Mouse (Mus musculus): Measurements from ENCODE around the gene Mfap4. TPM values are rescaled to one million over a fixed set of nuclear protein-coding genes. Genes with fewer than 3 reads are reported as not detected.

Mfap4 gene
- total and polyA plus RNA-seq, 2 experiments = 0.28 to 4.2 TPM

DNA sequence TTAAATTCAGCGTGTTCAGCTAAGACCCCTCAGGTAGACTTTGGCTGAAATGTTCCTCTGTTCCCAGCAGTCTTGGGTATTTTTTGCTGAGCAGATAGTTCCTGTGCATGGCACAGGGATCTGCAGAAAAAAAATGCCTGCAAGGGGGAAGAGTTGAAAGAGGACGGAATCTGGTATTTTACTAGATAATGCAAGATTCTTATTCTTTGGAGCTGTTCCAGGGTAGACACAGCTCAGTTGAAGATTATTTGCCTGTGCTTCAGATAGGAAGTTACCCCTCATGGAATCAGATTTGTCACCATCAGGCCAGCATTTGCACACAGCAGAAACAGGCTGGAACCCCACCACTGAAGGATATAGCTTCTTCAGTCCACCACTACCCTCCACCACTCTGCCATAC lies 10.3 kb downstream of the Mfap4 start:
- DNase-seq (ENCODE audit: extremely low read depth, low read depth, low spot score) = no peak
- 86% methylated on average over 2 of the region's 2 CpGs for WGBS
- Histone ChIP-seq H3K27me3 (ENCODE audit: control insufficient read depth, insufficient read depth, low read length) (no peaks in the 10 kb centered on the region), H3K9ac (ENCODE audit: low read depth, low read length) (no peak overlapping the region), H3K4me3 (ENCODE audit: insufficient read depth, low read depth, low read length) (no peak overlapping the region), H3K36me3 (ENCODE audit: control insufficient read depth, insufficient read depth, low read length) (no peaks in the 10 kb centered on the region), H3K27ac (replicated peaks; ENCODE audit: insufficient read depth, low read depth, low read length) (no peak overlapping the region), H3K79me2 (ENCODE audit: control insufficient read depth, insufficient read depth, low read length) (no peaks in the 10 kb centered on the region), H3K4me1 (ENCODE audit: control insufficient read depth, insufficient read depth, low read length) (no peaks in the 10 kb centered on the region)
- no peak for TF ChIP-seq CTCF (IDR thresholded peaks at IDR 0.05; ENCODE audit: low read depth, low read length)
- TF ChIP-seq POLR2A (IDR thresholded peaks at IDR 0.05; ENCODE audit: extremely low read depth, insufficient read depth, low read length) = no peak

DNA sequence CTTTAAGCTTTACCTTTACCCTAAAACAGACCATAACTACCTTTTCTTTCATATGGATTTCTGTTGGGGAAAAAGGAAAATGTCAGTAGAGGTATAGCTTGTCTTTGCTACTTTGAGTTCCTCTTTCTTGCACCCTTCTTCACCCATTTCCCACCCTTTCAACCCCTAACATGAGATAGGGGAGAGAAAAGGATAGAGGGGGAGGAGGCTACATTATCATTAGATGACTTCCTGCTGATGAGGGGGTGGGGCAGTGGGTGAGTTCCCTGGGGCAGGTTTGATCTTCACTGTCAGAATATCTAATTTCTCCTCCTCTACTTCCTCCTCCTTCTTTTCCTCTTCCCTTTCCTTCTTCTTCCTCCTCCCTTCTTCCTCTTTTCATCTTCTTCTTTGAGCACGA lies 12.3 kb downstream of the Mfap4 start:
- Histone ChIP-seq H3K27me3 (ENCODE audit: control insufficient read depth, insufficient read depth, low read length) (no peaks in the 10 kb centered on the region), H3K36me3 (ENCODE audit: control insufficient read depth, insufficient read depth, low read length) (no peaks in the 10 kb centered on the region), H3K9ac (ENCODE audit: low read depth, low read length) (no peak overlapping the region), H3K27ac (replicated peaks; ENCODE audit: insufficient read depth, low read depth, low read length) (no peak overlapping the region), H3K4me3 (ENCODE audit: insufficient read depth, low read depth, low read length) (no peak overlapping the region), H3K4me1 (ENCODE audit: control insufficient read depth, insufficient read depth, low read length) (no peaks in the 10 kb centered on the region), H3K79me2 (ENCODE audit: control insufficient read depth, insufficient read depth, low read length) (no peaks in the 10 kb centered on the region)
- DNase-seq (ENCODE audit: extremely low read depth, low read depth, low spot score) = no peak
- TF ChIP-seq CTCF (IDR thresholded peaks at IDR 0.05; ENCODE audit: low read depth, low read length) = no peak
- no peak for TF ChIP-seq POLR2A (IDR thresholded peaks at IDR 0.05; ENCODE audit: extremely low read depth, insufficient read depth, low read length)
- 79% methylated on average over 1 of the region's 1 CpGs for WGBS

DNA sequence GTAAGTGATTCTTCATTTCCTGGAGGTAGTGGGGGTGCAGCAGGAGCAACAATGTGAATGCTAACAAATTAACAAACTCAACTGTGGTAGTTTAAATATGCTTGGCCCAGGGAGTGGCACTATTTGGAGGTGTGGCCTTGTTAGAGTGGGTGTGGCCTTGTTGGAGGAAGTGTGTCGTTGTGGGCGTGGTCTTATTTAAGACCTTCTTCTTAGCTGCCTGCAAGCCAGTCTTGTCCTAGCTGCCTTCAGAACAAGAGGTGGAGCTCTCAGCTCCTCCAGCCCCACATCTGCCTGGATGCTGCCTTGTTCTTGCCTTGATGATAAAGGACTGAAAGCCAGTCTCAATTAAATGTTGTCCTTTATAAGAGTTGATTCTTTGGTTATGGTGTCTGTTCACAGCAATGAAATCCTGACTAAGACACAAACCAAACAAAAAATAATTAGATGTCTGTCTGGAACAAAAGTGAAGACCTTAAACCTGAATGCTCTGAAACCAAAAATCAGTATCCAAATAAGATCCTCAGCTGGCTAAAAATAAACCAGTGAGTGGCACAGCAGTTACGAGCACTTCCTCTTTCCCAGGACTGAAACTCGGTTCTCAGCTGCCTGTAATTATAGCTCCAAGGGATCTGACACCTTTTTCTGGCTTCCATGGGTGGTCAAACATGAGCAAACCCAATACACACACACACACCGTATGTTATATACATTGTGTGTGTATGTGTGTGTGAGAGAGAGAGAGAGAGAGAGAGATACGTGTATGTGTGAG lies 13.7 kb downstream of the Mfap4 start:
- H3K79me2 ChIP-seq (ENCODE audit: control insufficient read depth, insufficient read depth, low read length) = no peaks in the 10 kb centered on the region
- TF ChIP-seq POLR2A (IDR thresholded peaks at IDR 0.05; ENCODE audit: extremely low read depth, insufficient read depth, low read length) (no peak), CTCF (IDR thresholded peaks at IDR 0.05; ENCODE audit: low read depth, low read length) (no peak)
- H3K27ac ChIP-seq (replicated peaks; ENCODE audit: insufficient read depth, low read depth, low read length) = no peak overlapping the region
- H3K4me3 ChIP-seq (ENCODE audit: insufficient read depth, low read depth, low read length) = no peak overlapping the region
- no peaks in the 10 kb centered on the region for H3K36me3 ChIP-seq (ENCODE audit: control insufficient read depth, insufficient read depth, low read length)
- no peaks in the 10 kb centered on the region for H3K4me1 ChIP-seq (ENCODE audit: control insufficient read depth, insufficient read depth, low read length)
- WGBS = 65% methylated on average over 6 of the region's 6 CpGs
- no peaks in the 10 kb centered on the region for H3K27me3 ChIP-seq (ENCODE audit: control insufficient read depth, insufficient read depth, low read length)
- H3K9ac ChIP-seq (ENCODE audit: low read depth, low read length) = no peak overlapping the region
- DNase-seq (ENCODE audit: extremely low read depth, low read depth, low spot score) = peak; percentile 17

DNA sequence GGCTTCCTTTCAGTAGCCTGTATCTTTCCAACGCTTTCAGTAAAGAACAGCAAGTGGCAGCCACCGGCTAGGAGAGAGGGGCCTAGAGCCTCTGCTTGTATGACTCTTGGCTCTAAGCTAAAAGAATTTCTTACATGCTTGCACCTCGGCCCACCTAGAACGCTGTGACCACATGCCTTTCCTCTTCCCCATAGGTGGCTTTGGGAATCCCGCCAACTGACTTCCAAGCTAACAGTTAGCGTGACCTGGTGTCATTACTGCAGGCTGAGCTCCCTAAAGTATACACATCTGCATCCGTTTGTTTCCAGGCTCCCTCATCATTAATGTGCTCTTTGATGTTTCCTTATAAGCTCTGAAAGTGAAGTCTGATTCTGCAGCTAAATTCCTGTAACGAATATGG lies 18.7 kb downstream of the Mfap4 start:
- H3K36me3 ChIP-seq (ENCODE audit: control insufficient read depth, insufficient read depth, low read length) = no peaks in the 10 kb centered on the region
- no peak for DNase-seq (ENCODE audit: extremely low read depth, low read depth, low spot score)
- no peak overlapping the region for H3K27ac ChIP-seq (replicated peaks; ENCODE audit: insufficient read depth, low read depth, low read length)
- no peaks in the 10 kb centered on the region for H3K79me2 ChIP-seq (ENCODE audit: control insufficient read depth, insufficient read depth, low read length)
- 86% methylated on average over 8 of the region's 8 CpGs for WGBS
- H3K9ac ChIP-seq (ENCODE audit: low read depth, low read length) = no peak overlapping the region
- no peaks in the 10 kb centered on the region for H3K27me3 ChIP-seq (ENCODE audit: control insufficient read depth, insufficient read depth, low read length)
- no peaks in the 10 kb centered on the region for H3K4me1 ChIP-seq (ENCODE audit: control insufficient read depth, insufficient read depth, low read length)
- TF ChIP-seq POLR2A (IDR thresholded peaks at IDR 0.05; ENCODE audit: extremely low read depth, insufficient read depth, low read length) (no peak), CTCF (IDR thresholded peaks at IDR 0.05; ENCODE audit: low read depth, low read length) (no peak)
- H3K4me3 ChIP-seq (ENCODE audit: insufficient read depth, low read depth, low read length) = no peak overlapping the region

DNA sequence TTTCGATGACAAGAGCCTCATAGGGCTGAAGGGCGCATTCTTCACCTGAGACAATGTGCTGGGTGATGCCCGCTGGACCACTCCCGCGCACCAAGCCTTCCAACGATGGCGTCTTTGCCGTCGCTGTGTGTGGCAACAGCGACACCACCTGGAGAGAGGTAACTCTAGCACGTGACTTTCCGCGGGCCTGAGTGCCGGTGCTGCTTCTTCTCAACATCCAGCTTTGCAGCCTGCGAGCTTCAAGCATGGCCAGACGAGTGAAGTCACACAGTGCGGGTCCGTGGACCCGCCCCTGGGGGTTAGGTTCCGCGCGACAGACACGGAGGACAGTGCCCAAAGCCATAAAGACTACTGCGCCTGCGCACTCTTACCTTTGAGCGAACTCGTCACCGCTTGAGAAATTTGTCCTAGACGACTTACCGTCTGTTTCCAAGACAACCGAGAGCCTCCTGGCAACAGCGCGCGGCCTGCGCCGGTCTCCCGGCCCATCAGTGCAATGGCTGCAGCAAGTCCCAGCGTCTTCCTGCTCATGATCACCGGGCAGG lies 19.6 kb downstream of the Mfap4 start, which contains the start of gene B9d1:
TSS of gene B9d1 (plus strand) at position 432 of the 545 bp plus-strand sequence.
- peak; percentile 88 for DNase-seq (ENCODE audit: extremely low read depth, low read depth, low spot score)
- Histone ChIP-seq H3K27ac (replicated peaks; ENCODE audit: insufficient read depth, low read depth, low read length) (peak within 1 kb of the TSS; percentile 41), H3K4me1 (ENCODE audit: control insufficient read depth, insufficient read depth, low read length) (no peaks in the 10 kb centered on the region), H3K36me3 (ENCODE audit: control insufficient read depth, insufficient read depth, low read length) (no peaks in the 10 kb centered on the region), H3K4me3 (ENCODE audit: insufficient read depth, low read depth, low read length) (peak within 1 kb of the TSS; percentile 61), H3K79me2 (ENCODE audit: control insufficient read depth, insufficient read depth, low read length) (no peaks in the 10 kb centered on the region), H3K9ac (ENCODE audit: low read depth, low read length) (peak within 1 kb of the TSS; percentile 70), H3K27me3 (ENCODE audit: control insufficient read depth, insufficient read depth, low read length) (no peaks in the 10 kb centered on the region)
- under 1% methylated on average over 39 of the region's 39 CpGs for WGBS
- peak; percentile 99 for TF ChIP-seq CTCF (IDR thresholded peaks at IDR 0.05; ENCODE audit: low read depth, low read length)
- TF ChIP-seq POLR2A (IDR thresholded peaks at IDR 0.05; ENCODE audit: extremely low read depth, insufficient read depth, low read length) = no peak

DNA sequence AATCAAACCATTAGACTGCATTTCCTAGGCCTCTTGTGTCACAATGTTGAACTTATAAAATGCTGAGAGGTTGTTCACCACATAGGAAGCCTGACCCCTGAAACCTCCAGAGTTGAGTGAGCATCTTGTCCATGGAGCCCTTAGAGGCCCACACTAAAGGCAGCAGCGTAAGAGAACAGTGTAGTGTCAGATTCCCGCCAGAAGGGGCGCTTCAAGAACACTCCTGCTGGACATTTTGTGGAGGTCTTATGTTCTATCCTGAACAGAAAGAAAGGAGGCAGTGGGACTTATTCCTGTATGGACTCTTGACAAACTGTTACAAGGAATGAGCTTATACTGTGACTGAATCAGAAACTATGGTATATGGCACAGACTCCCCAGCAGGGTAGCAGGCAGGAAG lies 29.7 kb downstream of the Mfap4 start:
- DNase-seq (ENCODE audit: extremely low read depth, low read depth, low spot score) = peak; percentile 10
- no peaks in the 10 kb centered on the region; the same call in 1 of the 2 replicates for H3K4me1 ChIP-seq (ENCODE audit: control insufficient read depth, insufficient read depth, low read length)
- no peaks in the 10 kb centered on the region for H3K36me3 ChIP-seq (ENCODE audit: control insufficient read depth, insufficient read depth, low read length)
- no peaks in the 10 kb centered on the region for H3K79me2 ChIP-seq (ENCODE audit: control insufficient read depth, insufficient read depth, low read length)
- 77% methylated on average over 3 of the region's 3 CpGs for WGBS
- TF ChIP-seq CTCF (IDR thresholded peaks at IDR 0.05; ENCODE audit: low read depth, low read length) = peak; percentile 8; the same call in 1 of the 2 replicates
- no peak for TF ChIP-seq POLR2A (IDR thresholded peaks at IDR 0.05; ENCODE audit: extremely low read depth, insufficient read depth, low read length)
- no peak overlapping the region for H3K27ac ChIP-seq (replicated peaks; ENCODE audit: insufficient read depth, low read depth, low read length)
- H3K27me3 ChIP-seq (ENCODE audit: control insufficient read depth, insufficient read depth, low read length) = no peaks in the 10 kb centered on the region
- no peak overlapping the region for H3K9ac ChIP-seq (ENCODE audit: low read depth, low read length)
- no peak overlapping the region for H3K4me3 ChIP-seq (ENCODE audit: insufficient read depth, low read depth, low read length)

Data from liver, adult 2 months (tissue).